Mouse (Mus musculus): ENCODE measurements around the gene Eif5. TPM values are rescaled to one million over a fixed set of nuclear protein-coding genes. Genes with fewer than 3 reads are reported as not detected.

Eif5 gene
- total RNA-seq, 2 experiments from 2014 or later = 247 to 250 TPM

DNA sequence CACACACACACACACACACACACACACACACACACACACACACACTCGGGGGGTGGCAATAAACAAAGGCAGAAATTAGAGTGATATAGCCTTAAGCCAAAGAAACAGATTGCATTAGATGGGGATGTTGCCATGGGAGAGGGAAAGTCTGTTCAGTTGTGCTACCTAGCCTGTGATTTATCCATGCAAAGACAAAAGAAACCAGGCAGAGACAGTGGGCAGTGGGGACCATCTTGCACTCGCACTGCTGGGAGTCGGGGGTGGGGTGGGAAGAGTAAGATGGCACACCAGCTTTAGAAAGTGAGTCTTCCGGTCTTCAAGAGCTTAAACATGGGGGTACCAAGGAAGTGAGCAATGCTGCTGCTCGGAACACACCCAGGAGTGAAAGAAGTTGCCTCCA is 22.5 kb downstream of the Eif5 start:
- no peak for DNase-seq (ENCODE audit: low spot score in 2 of 2)

DNA sequence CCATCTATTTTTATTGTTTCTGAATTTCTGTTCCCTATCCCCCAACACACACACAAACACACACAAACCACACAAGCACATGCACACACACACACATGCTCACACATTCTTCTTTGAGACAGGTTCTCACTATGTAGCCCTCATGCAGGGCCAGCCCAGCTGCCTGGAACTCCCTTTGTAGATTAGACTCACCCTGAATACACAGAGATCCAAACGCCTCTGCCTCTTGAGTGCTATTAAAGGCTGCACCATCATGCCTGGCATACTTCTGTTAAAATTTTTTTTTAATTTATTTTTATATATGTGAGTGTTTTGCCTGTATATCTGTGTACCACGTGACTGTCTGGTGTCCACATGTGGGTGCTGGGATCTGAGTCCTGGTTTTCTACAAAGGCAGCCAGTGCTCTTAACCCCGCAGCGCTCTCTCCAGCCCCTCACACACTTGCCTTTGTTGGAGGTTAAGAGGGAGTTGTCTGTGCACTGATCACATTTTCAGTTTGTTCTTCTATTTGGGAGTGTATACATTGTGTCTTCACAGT is 24.5 kb downstream of the Eif5 start:
- no peak for DNase-seq (ENCODE audit: low spot score in 2 of 2)

DNA sequence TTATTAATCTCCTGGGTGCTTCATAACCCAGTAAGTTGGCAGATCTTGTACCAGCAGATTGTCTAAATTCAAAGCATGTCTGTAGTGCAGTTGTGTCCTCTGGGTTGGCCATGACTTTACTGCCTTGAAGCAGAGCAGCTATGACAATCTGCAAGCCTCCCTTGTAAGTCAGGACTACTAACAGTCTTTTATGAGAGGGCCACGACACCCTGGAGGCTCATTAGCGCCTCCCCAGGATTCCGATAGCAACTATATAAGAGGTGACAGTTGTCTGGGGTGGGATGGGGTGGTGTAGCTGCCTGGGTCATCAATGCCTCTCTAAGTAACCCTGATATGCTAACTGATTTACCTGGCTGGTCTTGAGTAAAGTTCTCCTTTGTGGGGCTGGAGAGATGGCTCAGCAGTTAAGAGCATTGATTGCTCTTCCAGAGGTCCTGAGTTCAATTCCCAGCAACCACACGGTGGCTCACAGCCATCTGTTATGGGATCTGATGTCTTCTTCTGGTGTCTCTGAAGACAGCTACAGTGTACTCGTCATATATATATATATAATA is 25.3 kb downstream of the Eif5 start:
- no peak for DNase-seq (ENCODE audit: low spot score in 2 of 2)

GRCm38 (mm10) chr12:111565363-111565762 is 27.5 kb downstream of the Eif5 start:
- DNase-seq (ENCODE audit: low spot score in 2 of 2) = no peak

DNA sequence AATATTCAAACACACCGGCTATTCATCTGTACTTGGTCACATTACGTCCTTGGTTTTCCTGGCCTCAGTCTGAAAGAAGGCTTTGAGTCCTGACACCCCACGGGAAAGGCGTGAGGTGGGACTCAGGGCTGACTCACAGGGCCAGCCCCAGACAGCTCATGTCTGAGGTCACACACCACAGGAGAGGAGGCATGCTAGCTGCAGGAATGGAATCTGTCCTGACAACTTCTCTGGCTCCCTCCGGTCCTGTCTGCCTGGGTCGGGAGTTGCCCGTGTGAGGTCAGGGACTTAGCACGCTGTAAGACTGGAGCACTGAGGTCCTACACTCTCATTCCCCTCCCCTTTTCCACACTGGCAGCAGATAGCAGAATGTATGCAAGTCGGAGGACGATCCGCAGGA is 31.0 kb downstream of the Eif5 start:
- no peak for DNase-seq (ENCODE audit: low spot score in 2 of 2)

DNA sequence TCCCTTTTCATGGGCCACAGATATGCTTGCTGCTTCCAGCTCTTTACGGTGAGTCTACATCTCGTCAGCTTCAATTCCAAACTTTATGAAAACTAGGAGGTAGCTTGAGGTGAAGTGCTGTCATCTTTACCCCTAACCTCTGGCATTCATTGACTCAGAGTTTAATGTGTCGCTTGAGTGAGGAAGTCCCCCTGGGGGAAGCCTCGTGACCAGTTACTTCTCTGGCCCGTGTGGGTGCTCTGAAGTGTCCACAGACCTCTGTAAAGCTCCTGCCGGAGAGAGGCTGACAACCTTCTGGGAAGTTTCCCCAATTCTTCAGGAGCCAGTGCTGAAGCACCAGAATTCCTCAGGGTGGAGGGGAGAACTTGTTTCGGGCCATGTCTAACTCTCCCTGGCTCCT is 34.6 kb downstream of the Eif5 start:
- no peak for DNase-seq (ENCODE audit: low spot score in 2 of 2)

DNA sequence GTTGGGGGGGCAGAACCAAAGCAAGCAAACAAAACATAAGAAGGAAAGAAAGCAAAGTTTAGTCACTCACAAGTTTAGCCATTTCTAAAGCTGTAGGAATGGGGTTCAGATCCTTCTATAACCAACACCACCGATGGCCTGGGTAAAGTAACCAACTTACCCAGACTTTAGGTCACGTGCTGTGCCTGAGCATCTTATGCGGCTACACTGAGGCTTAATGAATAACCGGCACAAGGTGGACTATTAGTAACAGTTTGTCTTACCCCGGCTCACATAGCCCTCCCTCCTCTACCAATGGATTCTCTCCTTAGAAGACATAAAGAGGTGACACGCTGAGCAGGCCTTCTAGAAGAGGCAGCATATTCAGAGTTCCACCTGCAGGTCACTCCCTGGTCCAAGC is 35.5 kb downstream of the Eif5 start:
- no peak for DNase-seq (ENCODE audit: low spot score in 2 of 2)

GRCm38 (mm10) chr12:111574074-111574886 is 36.5 kb downstream of the Eif5 start, which contains the start of gene Mark3:
Gene Mark3 (plus strand): TSS chr12:111574523.
- peak; percentile 97 to 98 for DNase-seq (ENCODE audit: low spot score in 2 of 2)

DNA sequence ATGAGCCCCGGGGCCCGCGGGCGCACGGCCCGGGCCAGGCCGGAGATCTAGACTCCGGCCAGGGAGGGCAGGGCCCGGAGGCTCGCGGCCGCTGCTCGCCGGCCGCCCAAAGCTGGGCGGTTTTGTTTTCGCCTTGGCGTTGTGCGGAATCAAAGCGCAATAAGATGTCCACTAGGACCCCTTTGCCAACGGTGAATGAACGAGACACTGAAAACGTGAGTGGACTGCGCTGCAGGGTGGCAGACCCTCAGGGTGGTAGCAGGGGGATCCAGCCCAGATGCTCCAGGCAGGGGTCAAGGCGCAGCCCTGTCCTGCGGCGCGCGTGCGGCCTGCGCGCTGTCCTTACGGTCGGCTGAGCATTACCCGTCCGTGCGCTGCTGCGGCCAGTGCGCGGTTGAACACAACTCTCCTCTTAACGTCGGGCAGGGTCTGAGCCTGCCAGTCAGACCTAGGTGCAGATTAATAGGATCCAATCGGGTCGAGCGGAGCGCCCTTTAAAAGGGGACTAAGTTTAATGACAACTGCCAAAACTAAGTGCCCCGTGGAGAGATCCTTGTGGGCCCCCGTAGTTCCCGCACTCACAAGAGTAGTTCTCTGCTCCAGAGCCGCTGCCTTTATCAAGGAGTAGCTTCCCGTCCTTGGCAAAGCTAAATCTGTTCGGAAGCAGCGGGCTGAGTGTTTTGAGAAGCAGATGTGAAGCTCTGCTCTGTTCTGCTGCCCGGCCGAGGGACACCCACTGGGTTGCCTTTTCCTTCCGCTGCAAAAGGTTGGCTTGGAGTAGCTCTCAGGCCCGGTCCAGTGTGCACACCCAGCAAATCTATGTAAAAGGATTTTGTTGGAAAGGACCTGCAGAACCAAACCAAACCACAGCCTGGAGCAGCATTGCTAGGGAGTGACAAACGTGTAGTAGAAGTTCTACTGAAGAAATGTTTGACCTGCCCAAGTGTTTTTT is 37.3 kb downstream of the Eif5 start:
- no peak for DNase-seq (ENCODE audit: low spot score in 2 of 2)

GRCm38 (mm10) chr12:111583058-111583457 is 45.2 kb downstream of the Eif5 start:
- DNase-seq (ENCODE audit: low spot score in 2 of 2) = no peak

- DNase-seq (ENCODE audit: low spot score in 2 of 2) = no peak
Measured at GRCm38 (mm10) chr12:111584401-111584800, 46.6 kb downstream of the Eif5 start.

GRCm38 (mm10) chr12:111587252-111587651 is 49.4 kb downstream of the Eif5 start:
- DNase-seq (ENCODE audit: low spot score in 2 of 2) = no peak

DNA sequence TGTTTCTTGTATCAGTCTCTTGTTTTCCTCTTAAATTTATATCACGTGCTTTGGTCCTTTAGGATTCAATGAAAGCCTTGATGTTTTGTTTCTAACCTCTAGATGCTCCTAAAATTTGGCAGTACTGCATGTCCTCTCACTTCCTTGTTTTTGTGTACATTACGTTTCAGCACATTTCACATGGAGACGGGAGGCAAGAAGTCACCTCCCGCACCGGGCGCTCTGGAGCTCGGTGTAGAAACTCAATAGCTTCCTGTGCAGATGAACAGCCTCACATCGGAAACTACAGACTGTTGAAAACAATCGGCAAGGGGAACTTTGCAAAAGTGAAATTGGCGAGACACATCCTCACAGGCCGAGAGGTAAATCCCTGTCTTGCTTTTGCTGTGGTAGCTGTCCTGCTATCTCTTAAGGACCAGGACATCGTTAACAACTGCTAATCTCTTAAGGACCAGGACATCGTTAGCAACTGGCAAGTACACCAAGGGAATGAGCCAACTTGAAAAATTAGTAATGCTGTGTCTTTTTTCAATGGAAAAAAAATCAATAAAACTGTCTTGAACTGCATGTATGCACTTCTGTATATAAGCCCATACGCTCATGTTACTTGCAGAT is 54.7 kb downstream of the Eif5 start:
- DNase-seq (ENCODE audit: low spot score in 2 of 2) = no peak

DNA sequence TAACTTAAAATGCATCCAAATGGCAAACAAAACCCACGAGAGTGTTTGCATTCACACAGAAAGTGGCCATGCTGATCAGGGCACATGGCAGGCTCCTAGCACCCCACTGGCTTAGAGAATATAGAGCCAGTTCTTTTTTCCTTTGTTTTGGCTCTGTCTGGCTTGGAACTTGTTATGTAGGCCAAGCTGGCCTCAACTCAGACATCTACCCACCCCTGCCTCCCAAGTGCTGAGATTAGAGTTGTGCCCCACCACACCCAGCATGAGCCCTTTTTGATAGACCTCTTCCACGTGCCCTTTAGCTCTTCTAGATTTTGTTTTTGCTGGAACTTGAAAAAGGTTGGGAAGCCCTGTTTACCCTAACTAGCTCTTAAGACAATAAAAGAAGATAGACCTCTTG is 56.0 kb downstream of the Eif5 start:
- DNase-seq (ENCODE audit: low spot score in 2 of 2) = no peak

Other genes starting within 250 kb of the Eif5 start
- gene Cdc42bpb, start 160.3 kb upstream of the Eif5 start, total RNA-seq (2021) = 100 to 1,000 TPM; 130 to 138 TPM
- 1 to 10 TPM; 2.2 to 3.7 TPM for gene Lbhd2, start 131.2 kb upstream of the Eif5 start, total RNA-seq (2021)
- gene Exoc3l4, start 121.0 kb upstream of the Eif5 start, total RNA-seq (2021) = 1 to 10 TPM; 2.2 to 2.7 TPM
- gene Tnfaip2, start 95.5 kb upstream of the Eif5 start, total RNA-seq (2021) = 1 to 10 TPM in 1 of 2 experiments, under 1 TPM in 1; 0.51 to 1.0 TPM
- gene Gm266, start 52.2 kb upstream of the Eif5 start, total RNA-seq (2021) = 1 to 10 TPM; 3.4 to 5.0 TPM
- 10 to 100 TPM; 82.9 to 94.5 TPM for gene Mark3, start 36.5 kb downstream of the Eif5 start, total RNA-seq (2021)
- 1,000 to 10,000 TPM; 1,960 to 1,962 TPM for gene Ckb, start 134.3 kb downstream of the Eif5 start, total RNA-seq (2021)
- gene Trmt61a, start 140.1 kb downstream of the Eif5 start, total RNA-seq (2021) = 10 to 100 TPM; 15.5 to 21.0 TPM
- 10 to 100 TPM; 61.7 to 62.1 TPM for gene Bag5, start 175.2 kb downstream of the Eif5 start, total RNA-seq (2021)
- 10 to 100 TPM; 36.6 to 39.1 TPM for gene Apopt1, start 175.2 kb downstream of the Eif5 start, total RNA-seq (2021)
- gene Klc1, start 220.8 kb downstream of the Eif5 start, total RNA-seq (2021) = 100 to 1,000 TPM; 794 to 814 TPM